Mouse (Mus musculus) liver, embryonic 13.5 days (tissue): ENCODE results near the gene Efna1. TPM values are rescaled to one million over a fixed set of nuclear protein-coding genes. Genes with fewer than 3 reads are reported as not detected.

Experiments used
- ATAC-seq: fragments of 200-750 bp; cut with Nextera tagmentation; 2 replicates; pipeline ENCODE4 v1.8.0; 2017; ENCODE audit warnings: low read depth, mild to moderate bottlenecking, moderate number of reproducible peaks, moderate library complexity
- DNase-seq: peaks from one replicate; pipeline ENCODE4 v3.0.0; 2022
- H3K27ac ChIP-seq: fragments of 300-500 bp; sonication (generic); 2 replicates; pipeline ENCODE4 v1.5.1; 2015; ENCODE audit warnings: moderate library complexity, mild to moderate bottlenecking, inconsistent platforms
- H3K27me3 ChIP-seq: fragments of 300-500 bp; sonication (generic); 2 replicates; pipeline ENCODE4 v1.6.1; 2015; ENCODE audit warnings: mild to moderate bottlenecking, inconsistent platforms
- H3K36me3 ChIP-seq: fragments of 300-500 bp; sonication (generic); 2 replicates; pipeline ENCODE4 v1.6.1; 2015; ENCODE audit warnings: mild to moderate bottlenecking, inconsistent platforms
- H3K4me1 ChIP-seq: fragments of 300-500 bp; sonication (generic); replicated peaks from 2 replicates; pipeline ENCODE4 v1.6.1; 2015; ENCODE audit warnings: inconsistent platforms
- H3K4me2 ChIP-seq: fragments of 300-500 bp; sonication (generic); 2 replicates; pipeline ENCODE4 v1.6.1; 2015; ENCODE audit warnings: inconsistent platforms, mild to moderate bottlenecking, moderate library complexity
- H3K4me3 ChIP-seq: fragments of 300-500 bp; sonication (generic); replicated peaks from 2 replicates; pipeline ENCODE4 v1.5.1; 2015; ENCODE audit warnings: mild to moderate bottlenecking, inconsistent platforms
- H3K9ac ChIP-seq: fragments of 300-500 bp; sonication (generic); 2 replicates; pipeline ENCODE4 v1.6.1; 2015; ENCODE audit warnings: mild to moderate bottlenecking, inconsistent platforms
- H3K9me3 ChIP-seq: fragments of 300-500 bp; sonication (generic); replicated peaks from 2 replicates; pipeline ENCODE4 v1.6.1; 2016; ENCODE audit warnings: inconsistent platforms
- WGBS: fragments of 180-500 bp; shearing (Covaris S2); methylation state at CpG from one replicate; pipeline ENCODE4 v1.1.7; 2015; ENCODE audit not compliant: insufficient replicate concordance; 5-methylcytosine and 5-hydroxymethylcytosine counted together
- polyA plus RNA-seq: library from polyadenylated mRNA; unstranded; fragments of >200 nt; fragmentation: Nextera tagmentation; extraction: Ambion mirVana; gene quantifications from 2 replicates; pipeline ENCODE4 v1.2.1, GENCODE M21; 2015

The Efna1 gene
- polyA plus RNA-seq, 1 experiment from 2014 or later = 4.3 TPM

GRCm38 (mm10) chr3:89254994-89255393 lies 25.9 kb downstream of the Efna1 start:
- DNase-seq (no peak), ATAC-seq (peak; percentile 73)
- no peaks in the 10 kb centered on the region for H3K36me3 ChIP-seq
- no peak overlapping the region for H3K4me3 ChIP-seq
- H3K27ac ChIP-seq = no peak overlapping the region
- H3K9me3 ChIP-seq = no peaks in the 10 kb centered on the region
- H3K27me3 ChIP-seq = peaks cover 71% of the 10 kb centered on the region
- no peak overlapping the region for H3K9ac ChIP-seq
- 43% methylated on average over 5 of the region's 5 CpGs for WGBS
- H3K4me1 ChIP-seq = peaks cover 25% of the 10 kb centered on the region
- H3K4me2 ChIP-seq = no peak overlapping the region

DNA sequence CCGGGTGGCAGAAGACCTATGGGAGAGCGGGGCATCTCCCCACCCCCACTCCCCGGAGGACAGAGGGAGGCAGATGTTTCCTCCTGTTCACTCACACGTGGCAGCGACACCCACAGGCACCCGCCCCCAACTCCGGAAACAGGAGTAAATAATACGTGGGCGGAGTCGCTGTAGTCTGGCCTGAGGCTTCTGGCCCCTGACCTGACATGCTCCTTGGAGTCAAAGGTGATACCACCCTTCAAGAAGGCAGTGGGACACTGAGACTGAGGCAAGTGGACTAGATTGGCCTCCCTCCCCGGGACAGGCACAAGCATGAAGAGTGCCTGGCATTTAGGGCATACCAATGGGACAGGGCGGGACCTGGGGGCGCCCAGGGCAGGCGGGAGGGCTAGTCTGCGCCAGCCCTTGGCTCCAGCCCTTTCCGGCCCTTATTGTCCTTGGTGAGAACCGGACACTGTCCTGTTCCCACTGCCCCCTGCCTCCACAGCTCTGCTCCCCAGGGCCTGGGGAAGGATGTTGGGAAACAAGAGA lies 29.5 kb downstream of the Efna1 start:
- 7% methylated on average over 17 of the region's 17 CpGs for WGBS
- H3K27ac ChIP-seq = no peak overlapping the region
- no peak overlapping the region for H3K9ac ChIP-seq
- peaks cover 45% of the 10 kb centered on the region for H3K4me1 ChIP-seq
- no peaks in the 10 kb centered on the region for H3K9me3 ChIP-seq
- H3K36me3 ChIP-seq = 0 out of 2 replicates have a peak, but pooled peaks cover 5% of the 10 kb centered on the region
- peak overlapping the region; percentile 11 for H3K4me2 ChIP-seq
- DNase-seq (no peak), ATAC-seq (0 out of 2 replicates have a peak, but pooled peaks have one; percentile 12)
- H3K4me3 ChIP-seq = no peak overlapping the region
- peaks cover 42% of the 10 kb centered on the region for H3K27me3 ChIP-seq

DNA sequence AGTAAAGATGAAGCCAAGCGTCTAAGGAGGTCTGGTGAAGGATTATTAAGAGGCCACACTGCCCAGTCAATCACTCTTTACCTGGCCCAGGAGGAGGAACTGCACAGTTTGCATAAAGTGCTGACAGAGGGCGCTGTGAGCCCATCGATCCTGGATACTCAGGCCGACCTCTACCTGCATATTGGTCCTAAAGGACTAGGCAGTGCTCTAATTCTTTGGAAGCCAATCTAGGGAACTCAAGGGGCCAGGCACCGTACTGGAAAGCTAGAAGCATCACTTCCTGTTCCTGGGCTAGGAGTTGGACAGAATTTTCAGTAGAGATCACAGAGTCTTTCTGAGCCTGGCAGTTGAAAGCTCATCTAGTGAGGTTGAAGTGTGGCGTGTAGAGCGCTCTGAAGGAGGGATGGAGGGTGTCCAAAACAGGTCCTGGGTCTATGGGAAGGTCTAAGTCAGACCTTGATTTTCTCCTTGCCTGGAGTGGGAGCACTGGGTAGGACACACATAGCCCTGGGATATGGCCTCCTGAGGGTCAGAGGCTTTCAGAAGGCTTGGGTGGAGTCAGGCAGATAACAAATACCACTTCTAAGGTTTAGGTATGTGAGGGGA lies 30.4 kb downstream of the Efna1 start:
- H3K4me2 ChIP-seq = 0 out of 2 replicates have a peak overlapping the region, but pooled peaks have one; percentile 11
- 0 out of 2 replicates have a peak, but pooled peaks cover 5% of the 10 kb centered on the region for H3K36me3 ChIP-seq
- H3K4me1 ChIP-seq = peaks cover 50% of the 10 kb centered on the region
- peak; percentile 31 for DNase-seq
- peaks cover 42% of the 10 kb centered on the region for H3K27me3 ChIP-seq
- no peak overlapping the region for H3K27ac ChIP-seq
- H3K9me3 ChIP-seq = no peaks in the 10 kb centered on the region
- ATAC-seq = no peak
- WGBS = 16% methylated on average over 7 of the region's 7 CpGs
- no peak overlapping the region for H3K4me3 ChIP-seq
- H3K9ac ChIP-seq = no peak overlapping the region

- peak overlapping the region; percentile 90 for H3K4me2 ChIP-seq
- peak overlapping the region; percentile 76 for H3K9ac ChIP-seq
- H3K27me3 ChIP-seq = peaks cover 50% of the 10 kb centered on the region
- ATAC-seq (no peak), DNase-seq (no peak)
- 0 out of 2 replicates have a peak, but pooled peaks cover 5% of the 10 kb centered on the region for H3K36me3 ChIP-seq
- H3K4me3 ChIP-seq = peak overlapping the region; percentile 71
- peaks cover 72% of the 10 kb centered on the region for H3K4me1 ChIP-seq
- H3K27ac ChIP-seq = no peak overlapping the region
- no peaks in the 10 kb centered on the region for H3K9me3 ChIP-seq
- 62% methylated on average over 4 of the region's 4 CpGs for WGBS
These were observed 33.5 kb downstream of the Efna1 start for GRCm38 (mm10) chr3:89247466-89247865.

- peak within 1 kb of the TSS; percentile 90 for H3K4me2 ChIP-seq
- H3K27ac ChIP-seq = peak within 1 kb of the TSS; percentile 35
- peak within 1 kb of the TSS; percentile 71 for H3K4me3 ChIP-seq
- no peaks in the 10 kb centered on the region for H3K9me3 ChIP-seq
- peaks cover 65% of the 10 kb centered on the region for H3K4me1 ChIP-seq
- H3K36me3 ChIP-seq = 0 out of 2 replicates have a peak, but pooled peaks cover 5% of the 10 kb centered on the region
- WGBS = 1% methylated on average over 42 of the region's 42 CpGs
- peak within 1 kb of the TSS; percentile 76 for H3K9ac ChIP-seq
- DNase-seq (peak; percentile 78), ATAC-seq (peak; percentile 73)
- H3K27me3 ChIP-seq = peaks cover 40% of the 10 kb centered on the region
These were observed 34.5 kb downstream of the Efna1 start, which contains the start of gene Trim46 for GRCm38 (mm10) chr3:89246261-89247100. TSS of gene Trim46 (minus strand) at chr3:89246309.

DNA sequence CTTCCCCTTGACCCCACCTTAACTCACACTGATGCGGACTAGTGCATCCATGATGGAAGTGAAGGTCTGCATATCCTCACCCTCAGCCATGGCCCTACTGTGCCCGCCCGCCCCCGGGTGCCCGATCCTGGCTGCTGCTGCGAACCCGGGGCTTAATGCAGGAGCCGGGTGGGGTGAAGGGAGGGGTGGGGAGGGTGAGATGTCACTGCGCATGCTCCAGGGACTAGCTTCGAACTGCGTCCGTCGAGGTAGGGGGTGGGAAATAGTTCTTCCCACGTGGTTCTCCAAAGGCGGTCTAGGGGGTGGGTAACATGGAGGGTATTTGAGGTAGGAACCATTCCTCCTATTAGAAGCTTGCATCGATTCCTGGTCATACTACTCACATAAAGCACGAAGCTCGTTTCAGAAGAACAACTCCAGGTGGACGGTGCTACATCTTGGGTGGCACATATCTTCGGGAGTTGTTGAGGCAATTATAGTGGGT lies 35.2 kb downstream of the Efna1 start, which contains the start of gene Krtcap2:
Gene Krtcap2, plus strand, starts transcription at position 279 of the 484 bp plus-strand sequence.
- Histone ChIP-seq H3K4me3 (peak within 1 kb of the TSS; percentile 71), H3K27ac (peak within 1 kb of the TSS; percentile 35), H3K4me2 (peak within 1 kb of the TSS; percentile 90), H3K4me1 (peaks cover 57% of the 10 kb centered on the region), H3K9me3 (no peaks in the 10 kb centered on the region), H3K27me3 (peaks cover 32% of the 10 kb centered on the region), H3K36me3 (0 out of 2 replicates have a peak, but pooled peaks cover 5% of the 10 kb centered on the region), H3K9ac (peak within 1 kb of the TSS; percentile 76)
- ATAC-seq (peak; percentile 2; the same call in 1 of the 2 replicates), DNase-seq (no peak)
- 8% methylated on average over 20 of the region's 20 CpGs for WGBS

DNA sequence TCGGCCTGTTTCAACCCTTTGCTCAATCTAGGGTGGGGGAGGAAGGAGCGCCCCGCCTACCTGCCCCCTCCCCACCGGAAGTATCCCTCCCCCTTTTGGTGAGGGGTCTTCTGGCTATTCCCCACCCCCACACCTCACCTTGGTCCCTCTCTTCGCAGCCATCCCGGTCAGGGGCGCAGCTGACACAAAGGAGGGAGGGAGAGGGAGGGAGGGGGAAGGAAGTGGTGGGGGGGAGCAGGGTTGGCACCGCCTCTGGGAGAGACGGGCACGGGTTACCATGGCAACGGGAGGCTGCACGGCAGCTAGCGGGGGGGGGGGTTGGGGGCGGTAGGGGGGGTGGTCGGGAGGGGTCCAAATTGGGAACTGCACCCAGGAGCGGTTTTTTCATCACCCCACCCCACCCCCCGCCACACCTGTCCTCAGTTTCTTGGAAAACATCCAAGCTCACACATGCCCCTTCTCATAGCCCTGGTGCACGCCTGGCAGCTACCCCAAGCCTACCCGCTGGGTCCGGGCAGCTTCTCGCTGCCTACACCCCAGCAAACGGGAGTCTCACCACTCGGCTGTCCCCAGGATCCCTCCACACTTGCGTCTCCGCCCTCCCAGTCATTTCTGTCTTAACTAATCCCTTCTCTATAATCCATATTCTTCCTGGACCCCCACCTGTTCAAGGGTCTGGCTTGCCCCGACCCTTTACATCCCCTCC lies 35.8 kb downstream of the Efna1 start:
- H3K9ac ChIP-seq = no peak overlapping the region
- ATAC-seq (no peak), DNase-seq (no peak)
- 0 out of 2 replicates have a peak, but pooled peaks cover 5% of the 10 kb centered on the region for H3K36me3 ChIP-seq
- H3K27ac ChIP-seq = no peak overlapping the region
- peak overlapping the region; percentile 90 for H3K4me2 ChIP-seq
- H3K4me1 ChIP-seq = peaks cover 54% of the 10 kb centered on the region
- peak overlapping the region; percentile 71 for H3K4me3 ChIP-seq
- H3K9me3 ChIP-seq = no peaks in the 10 kb centered on the region
- peaks cover 29% of the 10 kb centered on the region for H3K27me3 ChIP-seq
- WGBS = 3% methylated on average over 22 of the region's 26 CpGs

DNA sequence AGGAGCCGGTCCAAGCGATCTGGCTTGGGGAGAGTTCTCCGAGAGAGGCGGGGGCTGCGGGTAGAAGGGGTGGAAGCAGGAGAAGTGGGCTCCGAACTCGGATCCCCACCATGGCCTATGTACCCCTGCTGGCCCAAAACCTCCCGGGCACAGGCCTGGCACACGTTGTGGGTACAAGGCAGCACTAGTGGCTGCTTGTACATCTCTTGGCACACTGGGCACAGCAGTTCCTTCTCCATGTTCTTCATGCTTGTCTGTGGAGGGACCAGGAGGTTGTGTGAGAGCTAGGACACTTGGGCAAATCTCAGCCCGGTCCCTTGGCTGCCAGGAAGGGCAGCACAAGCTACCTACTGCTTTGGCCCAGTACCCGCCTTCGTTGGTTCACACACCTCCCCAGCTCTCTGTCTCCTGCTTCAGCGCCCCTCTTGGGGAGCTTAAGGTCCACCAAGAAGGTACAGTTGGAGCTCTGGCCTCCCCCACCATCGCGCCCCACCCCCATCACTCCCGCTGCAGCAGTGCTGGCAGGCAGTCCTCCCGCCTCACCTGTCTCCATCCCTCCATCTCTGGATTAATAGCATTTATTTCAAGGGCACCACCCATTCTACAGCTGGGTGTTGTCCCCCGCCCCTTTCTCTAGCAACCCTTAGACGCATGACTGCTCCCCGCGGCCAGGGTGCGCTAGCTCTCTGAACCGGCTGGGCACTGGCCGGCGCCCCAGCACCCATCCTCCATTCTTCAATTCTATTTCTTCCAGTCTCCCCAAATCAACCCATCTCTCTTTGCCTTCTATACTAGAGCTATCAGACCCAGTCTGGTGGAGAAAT lies 36.6 kb downstream of the Efna1 start:
- no peak overlapping the region for H3K27ac ChIP-seq
- peaks cover 31% of the 10 kb centered on the region for H3K27me3 ChIP-seq

DNA sequence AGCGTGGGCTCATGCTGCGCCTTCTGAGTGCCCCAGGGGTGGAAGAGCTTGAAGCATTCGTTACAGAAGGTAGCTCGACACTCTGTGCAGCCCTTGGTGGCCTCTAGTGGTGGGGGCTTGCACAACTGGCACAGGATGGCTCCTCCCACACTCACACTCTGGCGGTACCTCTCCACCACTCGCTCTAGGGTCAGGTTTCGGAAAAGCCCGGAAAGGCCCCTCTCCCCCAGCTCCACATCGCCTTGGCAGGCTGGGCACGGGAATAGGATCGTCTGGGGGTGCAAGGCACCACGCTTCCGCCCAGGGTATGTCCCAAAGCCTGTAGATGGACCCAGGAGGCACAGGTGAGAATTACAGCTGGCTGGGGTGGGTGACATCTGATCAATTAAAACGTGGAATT lies 37.3 kb downstream of the Efna1 start:
- peak; percentile 9; the same call in 1 of the 2 replicates for ATAC-seq
- Histone ChIP-seq H3K4me1 (peaks cover 54% of the 10 kb centered on the region), H3K4me3 (no peak overlapping the region)

More for the DNA sequence above, 36.6 kb downstream of the Efna1 start:
- Histone ChIP-seq H3K9ac (no peak overlapping the region), H3K4me1 (peaks cover 54% of the 10 kb centered on the region), H3K4me3 (peak overlapping the region; percentile 28), H3K9me3 (no peaks in the 10 kb centered on the region), H3K36me3 (0 out of 2 replicates have a peak, but pooled peaks cover 5% of the 10 kb centered on the region), H3K4me2 (peak overlapping the region; percentile 90)
- ATAC-seq (no peak), DNase-seq (no peak)
- 20% methylated on average over 25 of the region's 25 CpGs for WGBS

More for the DNA sequence above, 37.3 kb downstream of the Efna1 start:
- 17% methylated on average over 14 of the region's 14 CpGs for WGBS
- Histone ChIP-seq H3K4me2 (no peak overlapping the region), H3K27ac (no peak overlapping the region), H3K9me3 (no peaks in the 10 kb centered on the region), H3K9ac (no peak overlapping the region), H3K36me3 (0 out of 2 replicates have a peak, but pooled peaks cover 1% of the 10 kb centered on the region), H3K27me3 (peaks cover 38% of the 10 kb centered on the region)
- peak; percentile 32 for DNase-seq
